Mouse (Mus musculus) urinary bladder, postnatal 14 days (tissue): ENCODE results near the gene Zap70.
A peak's percentile ranks its signal among the peaks of the same experiment; 100 is the strongest.

Experiments used
- DNase-seq: peaks from one replicate; pipeline ENCODE4 v3.0.0; 2021; ENCODE audit warnings: low spot score

Zap70 gene

GRCm38 (mm10) chr1:36761568-36761967 is at the start of gene Zap70:
Gene Zap70, plus strand, starts transcription at chr1:36761798.
- no peak for DNase-seq

- no peak for DNase-seq
These were observed 47.3 kb upstream of the Zap70 start, which contains the start of gene Actr1b for GRCm38 (mm10) chr1:36714311-36714710. Gene Actr1b, minus strand, starts transcription at chr1:36714422.

GRCm38 (mm10) chr1:36718786-36719185 is 42.8 kb upstream of the Zap70 start:
- DNase-seq = no peak

GRCm38 (mm10) chr1:36723146-36724056 is 38.2 kb upstream of the Zap70 start:
- no peak for DNase-seq

GRCm38 (mm10) chr1:36724057-36724431 is 37.6 kb upstream of the Zap70 start:
- no peak for DNase-seq

- peak; percentile 84 for DNase-seq
These were observed 24.3 kb upstream of the Zap70 start for GRCm38 (mm10) chr1:36737300-36737699.

GRCm38 (mm10) chr1:36739231-36739630 is 22.4 kb upstream of the Zap70 start:
- DNase-seq = no peak

- DNase-seq = no peak
These were observed 18.6 kb upstream of the Zap70 start for GRCm38 (mm10) chr1:36743046-36743445.

- peak; percentile 74 for DNase-seq
These were observed 17.2 kb upstream of the Zap70 start for GRCm38 (mm10) chr1:36744268-36744944.

- DNase-seq = no peak
These were observed 15.9 kb upstream of the Zap70 start for GRCm38 (mm10) chr1:36745661-36746060.

GRCm38 (mm10) chr1:36746452-36746851 is 15.1 kb upstream of the Zap70 start:
- DNase-seq = no peak

- no peak for DNase-seq
These were observed 7.5 kb upstream of the Zap70 start for GRCm38 (mm10) chr1:36753932-36754675.

- DNase-seq = no peak
These were observed 3.0 kb upstream of the Zap70 start for GRCm38 (mm10) chr1:36758553-36758952.

GRCm38 (mm10) chr1:36759076-36759475 is 2.5 kb upstream of the Zap70 start:
- no peak for DNase-seq

GRCm38 (mm10) chr1:36760401-36760800 is 1.2 kb upstream of the Zap70 start:
- no peak for DNase-seq

GRCm38 (mm10) chr1:36761061-36761460 is 537 bp upstream of the Zap70 start:
- no peak for DNase-seq

- DNase-seq = no peak
These were observed 5.0 kb downstream of the Zap70 start for GRCm38 (mm10) chr1:36766431-36767205.

- no peak for DNase-seq
These were observed 5.7 kb downstream of the Zap70 start for GRCm38 (mm10) chr1:36767321-36767720.

- DNase-seq = no peak
These were observed 7.2 kb downstream of the Zap70 start for GRCm38 (mm10) chr1:36768786-36769185.

- no peak for DNase-seq
These were observed 8.4 kb downstream of the Zap70 start for GRCm38 (mm10) chr1:36769951-36770350.

GRCm38 (mm10) chr1:36770998-36771397 is 9.4 kb downstream of the Zap70 start:
- DNase-seq = no peak
